Mouse (Mus musculus) CH12.LX (cell line): ENCODE results near the gene Mn1. TPM values are rescaled to one million over a fixed set of nuclear protein-coding genes. Genes with fewer than 3 reads are reported as not detected.

Experiments
- DNase-seq: peaks from one replicate; pipeline ENCODE4 v3.0.0-alpha.2; 2013; ENCODE audit errors: extremely low read depth
- H3K27ac ChIP-seq: 2 replicates; pipeline ENCODE4 v1.5.1; 2012; ENCODE audit warnings: low read depth, mild to moderate bottlenecking, control low read depth, moderate library complexity; ENCODE audit not compliant: insufficient read depth
- H3K27me3 ChIP-seq: replicated peaks from 2 replicates; pipeline ENCODE3; 2012; ENCODE audit warnings: inconsistent platforms
- H3K36me3 ChIP-seq, 2 experiments: replicated peaks in 1 of 2; 2 replicates each; pipeline versions ENCODE3 to v1.6.1; 2012; ENCODE audit warnings: inconsistent platforms in 1 of 2, low read length in 1 of 2, mild to moderate bottlenecking in 1 of 2, mixed read lengths in 1 of 2, moderate library complexity in 1 of 2; ENCODE audit not compliant: control insufficient read depth in 1 of 2, insufficient read depth in 1 of 2
- H3K4me1 ChIP-seq, 2 experiments: 2 replicates each; pipeline ENCODE4 v1.6.1; 2012; ENCODE audit warnings: inconsistent platforms in 1 of 2, moderate library complexity in 1 of 2; ENCODE audit not compliant: insufficient read depth in 2 of 2, control insufficient read depth in 1 of 2
- H3K4me2 ChIP-seq: 2 replicates; pipeline ENCODE4 v1.6.1; 2012; ENCODE audit warnings: low read depth, mild to moderate bottlenecking, control low read depth; ENCODE audit not compliant: poor library complexity, insufficient read depth, severe bottlenecking
- H3K4me3 ChIP-seq, 3 experiments: fragments of 150-350 bp in 1 of 3; sonication (generic) in 1 of 3; replicated peaks in 1 of 3; 2 replicates each; pipeline versions ENCODE3 to v1.5.1; 2011 to 2012; ENCODE audit warnings: low read depth in 2 of 3, low read length in 2 of 3, mild to moderate bottlenecking in 2 of 3, moderate library complexity in 2 of 3, control low read depth in 1 of 3, improper control_type of control experiment in 1 of 3, inconsistent platforms in 1 of 3, mixed read lengths in 1 of 3; ENCODE audit not compliant: poor library complexity in 1 of 3
- H3K79me2 ChIP-seq: replicated peaks from 2 replicates; pipeline ENCODE4 v1.6.1; 2012; ENCODE audit warnings: mild to moderate bottlenecking, moderate library complexity; ENCODE audit not compliant: control insufficient read depth, poor library complexity, insufficient read depth, severe bottlenecking; ENCODE audit errors: extremely low read depth
- H3K9ac ChIP-seq: 2 replicates; pipeline ENCODE4 v1.6.1; 2012; ENCODE audit warnings: low read depth, mild to moderate bottlenecking, control low read depth, moderate library complexity; ENCODE audit not compliant: insufficient read depth
- H3K9me3 ChIP-seq: replicated peaks from 2 replicates; pipeline ENCODE3; 2012; ENCODE audit warnings: low read length, inconsistent platforms, mixed read lengths
- BHLHE40 ChIP-seq: IDR thresholded peaks from 2 replicates; pipeline ENCODE4 v1.6.1; 2011; ENCODE audit warnings: mild to moderate bottlenecking, low read depth, low read length, improper control_type of control experiment
- CHD1 ChIP-seq: IDR thresholded peaks from 2 replicates; pipeline ENCODE4 v1.6.1; 2012; ENCODE audit warnings: low read depth, low read length, improper control_type of control experiment, inconsistent platforms
- CTCF ChIP-seq, 2 experiments: IDR thresholded peaks in 1 of 2; conservative IDR thresholded peaks in 1 of 2; 2 replicates each; pipeline ENCODE4 v1.5.1; 2011 to 2012; ENCODE audit warnings: low read depth in 2 of 2, low read length in 2 of 2, improper control_type of control experiment in 1 of 2, inconsistent platforms in 1 of 2, mild to moderate bottlenecking in 1 of 2, moderate library complexity in 1 of 2
- ELF1 ChIP-seq: IDR thresholded peaks from 2 replicates; pipeline ENCODE4 v1.6.1; 2014; ENCODE audit warnings: low read depth, mild to moderate bottlenecking, inconsistent platforms, low read length, improper control_type of control experiment
- EP300 ChIP-seq: IDR thresholded peaks from 2 replicates; pipeline ENCODE4 v1.6.1; 2011; ENCODE audit warnings: low read length, improper control_type of control experiment
- ETS1 ChIP-seq: conservative IDR thresholded peaks from 2 replicates; pipeline ENCODE4 v1.6.1; 2012; ENCODE audit warnings: low read depth, mild to moderate bottlenecking, inconsistent platforms, low read length, improper control_type of control experiment, moderate library complexity
- GABPA ChIP-seq: IDR thresholded peaks from 2 replicates; pipeline ENCODE4 v1.6.1; 2012; ENCODE audit warnings: low read depth, low read length, improper control_type of control experiment, inconsistent platforms; ENCODE audit not compliant: insufficient replicate concordance
- IRF4 ChIP-seq: IDR thresholded peaks from 2 replicates; pipeline ENCODE4 v1.6.1; 2014; ENCODE audit warnings: low read depth, mild to moderate bottlenecking, inconsistent platforms, low read length, improper control_type of control experiment
- JUN ChIP-seq: IDR thresholded peaks from 2 replicates; pipeline ENCODE4 v1.6.1; 2011; ENCODE audit warnings: low read depth, mild to moderate bottlenecking, low read length, improper control_type of control experiment, moderate library complexity; ENCODE audit not compliant: insufficient read depth
- MAX ChIP-seq: IDR thresholded peaks from 2 replicates; pipeline ENCODE4 v1.6.1; 2011; ENCODE audit warnings: low read length, improper control_type of control experiment
- MXI1 ChIP-seq: IDR thresholded peaks from 2 replicates; pipeline ENCODE4 v1.6.1; 2011; ENCODE audit warnings: mild to moderate bottlenecking, low read depth, low read length, improper control_type of control experiment
- NRF1 ChIP-seq: IDR thresholded peaks from 2 replicates; pipeline ENCODE4 v1.6.1; 2014; ENCODE audit warnings: low read depth, mild to moderate bottlenecking, inconsistent platforms, low read length, improper control_type of control experiment, moderate library complexity
- POLR2A ChIP-seq: IDR thresholded peaks from 2 replicates; pipeline ENCODE4 v1.6.1; 2011; ENCODE audit warnings: low read depth, mild to moderate bottlenecking, improper control_type of control experiment, low read length
- POLR2AphosphoS2 ChIP-seq: IDR thresholded peaks from 2 replicates; pipeline ENCODE4 v1.6.1; 2011; ENCODE audit warnings: low read depth, low read length, improper control_type of control experiment
- RCOR1 ChIP-seq: conservative IDR thresholded peaks from 2 replicates; pipeline ENCODE4 v1.6.1; 2012; ENCODE audit warnings: low read depth, mild to moderate bottlenecking, inconsistent platforms, low read length, improper control_type of control experiment
- USF1 ChIP-seq: IDR thresholded peaks from 2 replicates; pipeline ENCODE4 v1.6.1; 2014; ENCODE audit warnings: low read depth, mild to moderate bottlenecking, inconsistent platforms, low read length, improper control_type of control experiment
- USF2 ChIP-seq: conservative IDR thresholded peaks from 2 replicates; pipeline ENCODE4 v1.6.1; 2011; ENCODE audit warnings: low read depth, low read length, improper control_type of control experiment
- ZC3H11A ChIP-seq: IDR thresholded peaks from 2 replicates; pipeline ENCODE4 v1.6.1; 2012; ENCODE audit warnings: low read depth, mild to moderate bottlenecking, inconsistent platforms, low read length, improper control_type of control experiment
- ZKSCAN1 ChIP-seq: IDR thresholded peaks from 2 replicates; pipeline ENCODE4 v1.6.1; 2012; ENCODE audit warnings: low read depth, inconsistent platforms, low read length, improper control_type of control experiment, borderline replicate concordance
- ZMIZ1 ChIP-seq: IDR thresholded peaks from 2 replicates; pipeline ENCODE4 v1.6.1; 2012; ENCODE audit warnings: low read depth, mild to moderate bottlenecking, inconsistent platforms, low read length, improper control_type of control experiment
- dilution Hi-C: fragments of 300-500 bp; cut with MboI; formaldehyde crosslinking; loops from 2 replicates; pipeline ENCODE4 v1.14.3; 2020; ENCODE audit warnings: low sequenced_read_pairs; ENCODE audit not compliant: extremely low pct_unique_long_range_greater_than_20kb, extremely low pct_ligation_motif_present
- in situ Hi-C: fragments of 300-500 bp; cut with MboI; formaldehyde crosslinking; loops from 3 replicates; pipeline ENCODE4 v1.14.3; 2019; ENCODE audit warnings: low sequenced_read_pairs, low pct_ligation_motif_present, low pct_unique_long_range_greater_than_20kb, mixed read lengths
- polyA plus RNA-seq: library from polyadenylated mRNA; unstranded; fragments of >175 nt; gene quantifications from 2 replicates; pipeline ENCODE4 v1.2.1, GENCODE M21; 2012; ENCODE audit warnings: low read depth; ENCODE audit not compliant: insufficient read length
- total RNA-seq, 2 experiments: library from RNA; depleted of rRNA; stranded (reverse); fragments of 300-350 nt in 1 of 2; fragments of >200 nt in 1 of 2; gene quantifications; 2 replicates each; pipeline ENCODE4 v1.2.3; 2012 to 2014

The Mn1 gene
- total and polyA plus RNA-seq, 3 experiments, result not detected

DNA sequence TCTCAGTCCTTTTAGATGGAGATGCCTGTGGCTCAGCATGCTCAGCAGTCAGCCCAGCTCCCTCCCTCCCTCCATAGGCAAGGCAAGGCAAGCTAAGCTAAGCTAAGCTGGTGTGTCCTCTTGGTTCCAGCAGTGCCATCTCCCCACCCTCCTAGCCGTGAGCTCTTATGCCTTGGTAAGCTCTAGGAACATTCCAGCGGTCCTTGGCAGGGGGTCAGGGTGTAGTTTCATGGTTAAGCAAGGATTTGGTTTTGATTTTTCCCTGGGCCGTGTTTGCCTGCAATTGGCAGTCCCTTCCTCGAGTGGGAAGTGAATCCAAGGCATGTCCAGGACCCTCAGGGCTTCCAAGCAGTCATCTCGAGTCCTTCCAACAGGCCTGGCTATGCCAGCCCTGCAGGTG, 33.8 kb upstream of the Mn1 start:
- no peak overlapping the region for H3K9ac ChIP-seq
- peaks cover 0 to 18% of the 10 kb centered on the region in 2 experiments; a peak in 2 of 4 replicates for H3K4me1 ChIP-seq
- H3K4me3 ChIP-seq, result no peak overlapping the region
- H3K4me2 ChIP-seq, result no peak overlapping the region
- H3K9me3 ChIP-seq, result no peaks in the 10 kb centered on the region
- dilution Hi-C loops, result no loop called here
- TF ChIP-seq RCOR1 (no peak), POLR2AphosphoS2 (no peak), GABPA (no peak), USF2 (no peak), BHLHE40 (no peak), ZMIZ1 (no peak)
- no peak for DNase-seq
- H3K79me2 ChIP-seq, result no peaks in the 10 kb centered on the region
- H3K27me3 ChIP-seq, result no peaks in the 10 kb centered on the region
- no peak overlapping the region for H3K27ac ChIP-seq
- in situ Hi-C loops, result no loop called here
- peaks cover 74 to 94% of the 10 kb centered on the region in 2 experiments for H3K36me3 ChIP-seq

DNA sequence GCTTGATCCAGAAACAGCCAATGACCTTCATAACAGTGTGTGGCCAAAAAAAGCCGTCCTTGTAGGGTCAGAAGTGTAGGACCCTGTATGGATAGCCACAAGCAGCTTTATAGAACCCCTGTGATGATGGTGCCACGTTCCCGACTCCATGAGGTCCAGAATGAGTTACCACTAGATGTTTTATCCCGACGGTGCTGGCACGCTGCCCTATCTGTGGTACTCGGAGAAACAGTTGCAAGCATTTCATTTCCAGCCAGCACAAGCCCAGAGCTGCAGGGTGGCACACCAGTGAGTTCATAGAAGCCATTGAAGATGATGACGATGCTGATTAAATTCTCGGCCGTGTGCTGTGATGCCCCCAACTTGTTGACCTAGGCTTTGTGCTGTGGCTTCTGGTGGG, 26.3 kb upstream of the Mn1 start:
- no peak overlapping the region for H3K4me2 ChIP-seq
- dilution Hi-C loops, result no loop called here
- H3K79me2 ChIP-seq, result no peaks in the 10 kb centered on the region
- no peak overlapping the region for H3K4me3 ChIP-seq
- H3K36me3 ChIP-seq, result peaks cover 24 to 41% of the 10 kb centered on the region in 2 experiments
- no peak for DNase-seq
- TF ChIP-seq ZKSCAN1 (no peak), JUN (no peak), EP300 (no peak), ELF1 (no peak), MXI1 (no peak), POLR2A (no peak), CHD1 (no peak), MAX (no peak), ETS1 (no peak), ZC3H11A (no peak), NRF1 (no peak), IRF4 (no peak), CTCF (conservative IDR thresholded peaks at IDR 0.05 in 1 of 2, IDR thresholded peaks at IDR 0.05 in 1 of 2; ENCODE audit: low read depth in 2 of 2, low read length in 2 of 2) (no peak), USF2 (no peak), USF1 (no peak)
- no peak overlapping the region for H3K27ac ChIP-seq
- in situ Hi-C loops, result loop anchor here (10.0 kb wide), 1 partner anchor 764 kb away; no protein-coding TSS in a partner anchor
- no peaks in the 10 kb centered on the region for H3K9me3 ChIP-seq
- no peaks in the 10 kb centered on the region for H3K27me3 ChIP-seq
- peaks cover 3 to 34% of the 10 kb centered on the region in 2 experiments; a peak in 3 of 4 replicates for H3K4me1 ChIP-seq
- no peak overlapping the region for H3K9ac ChIP-seq
